Mouse (Mus musculus) brain, embryonic 14.5 days (tissue): Measurements from ENCODE around the gene Zdhhc21.

ENCODE experiments used
- CTCF ChIP-seq: fragments of 200-500 bp; IDR thresholded peaks from 2 replicates; pipeline ENCODE4 v1.5.1; 2012; ENCODE audit warnings: inconsistent platforms, mild to moderate bottlenecking, moderate library complexity, borderline replicate concordance; ENCODE audit not compliant: insufficient read depth, insufficient read length; ENCODE audit errors: extremely low read depth
- POLR2A ChIP-seq: fragments of 200-500 bp; IDR thresholded peaks from 2 replicates; pipeline ENCODE4 v1.6.1; 2012; ENCODE audit warnings: mild to moderate bottlenecking, inconsistent platforms, borderline replicate concordance; ENCODE audit not compliant: poor library complexity, insufficient read depth, insufficient read length, severe bottlenecking; ENCODE audit errors: extremely low read depth

- no peak for TF ChIP-seq CTCF
- TF ChIP-seq POLR2A: no peak
These were observed 1.2 kb downstream of the Zdhhc21 start for GRCm38 (mm10) chr4:82858431-82859010.
